Comparison of ENCODE assay signal across 7 mouse cellular contexts in genomic region chr7:80404101-80404894, GRCm38 (mm10). TPM values are rescaled to one million over a fixed set of nuclear protein-coding genes. Genes with fewer than 3 reads are reported as not detected.
A peak's percentile ranks its signal among the peaks of the same experiment; 100 is the strongest.
DNase-seq lines count a peak whose midpoint lies in the region; ATAC-seq lines count a peak whose summit lies in the region.

No protein-coding gene starts in this region.

- WGBS in liver, embryonic 16.5 days (ENCODE audit: insufficient replicate concordance) = 20% methylated on average over 7 of the region's 7 CpGs

- H3K4me1 ChIP-seq in liver, embryonic 16.5 days (ENCODE audit: control insufficient read depth, low read depth, low read length) = peaks cover 16% of the 10 kb centered on the region

- H3K36me3 ChIP-seq in liver, embryonic 16.5 days (ENCODE audit: control insufficient read depth, insufficient read depth) = no peaks in the 10 kb centered on the region
- no peaks in the 10 kb centered on the region for H3K36me3 ChIP-seq in splenic B cell, adult 2 months (ENCODE audit: control insufficient read depth, insufficient read depth, low read length, poor library complexity, severe bottlenecking)

- H3K9me3 ChIP-seq in liver, embryonic 16.5 days (replicated peaks; ENCODE audit: control insufficient read depth, low read length) = no peaks in the 10 kb centered on the region

- peak overlapping the region; percentile 17; the same call in 1 of the 2 replicates for H3K27ac ChIP-seq in liver, embryonic 16.5 days (ENCODE audit: low read length)

- intact Hi-C loops in heart, postnatal 10 days (cut with DNase I) = no loop called here

- ATAC-seq in liver, embryonic 16.5 days (ENCODE audit: low read depth) = no peak
- ATAC-seq in activated CD4-positive, CD25-positive, alpha-beta regulatory T cell, adult 4 months = peak; percentile 64

- DNase-seq in liver = no peak
- peak; percentile 45 to 50 for DNase-seq in heart, postnatal 10 days
- peak; percentile 49 for DNase-seq in splenic B cell, adult 2 months (ENCODE audit: low read depth, low spot score)
- DNase-seq in spleen, postnatal 4 days (ENCODE audit: low spot score in 2 of 2) = no peak
- DNase-seq in adrenal gland, postnatal 36 days = no peak

- peaks cover 37% of the 10 kb centered on the region for H3K27me3 ChIP-seq in liver, embryonic 16.5 days (ENCODE audit: control insufficient read depth, insufficient read depth, low read depth, low read length)
- no peaks in the 10 kb centered on the region for H3K27me3 ChIP-seq in splenic B cell, adult 2 months (ENCODE audit: control insufficient read depth, insufficient read depth, low read length, poor library complexity, severe bottlenecking)

- no peak overlapping the region for H3K4me3 ChIP-seq in liver, embryonic 16.5 days (ENCODE audit: low read depth, low read length)

- H3K4me2 ChIP-seq in liver, embryonic 16.5 days (ENCODE audit: low read depth, low read length) = no peak overlapping the region

- no peak overlapping the region for H3K9ac ChIP-seq in liver, embryonic 16.5 days (ENCODE audit: low read depth, low read length)

RNA-seq across cellular contexts. Expression of gene Furin, which starts 0.9 kb away (rescaled TPM):
- polyA plus RNA-seq in liver, embryonic 16.5 days (2015; fragmentation: Nextera tagmentation; extraction: Ambion mirVana) = 5.6 and 6.2 TPM in 2 replicates
- polyA plus RNA-seq in activated CD4-positive, CD25-positive, alpha-beta regulatory T cell, adult 4 months (2017; shearing (Covaris generic)) = 10 to 100 TPM; 10.6 to 15.2 TPM
- 100 to 1,000 TPM; 119 to 139 TPM for total RNA-seq in heart, postnatal 10 days (2021)
- total RNA-seq in adrenal gland, postnatal 36 days (2021) = 100 to 1,000 TPM; 155 to 170 TPM

RNA-seq across cellular contexts. Expression of gene Fes, which starts 16.6 kb away (rescaled TPM):
- 16.5 and 18.2 TPM in 2 replicates for polyA plus RNA-seq in liver, embryonic 16.5 days (2015; fragmentation: Nextera tagmentation; extraction: Ambion mirVana)
- 1 to 10 TPM; 2.0 to 4.5 TPM for polyA plus RNA-seq in activated CD4-positive, CD25-positive, alpha-beta regulatory T cell, adult 4 months (2017; shearing (Covaris generic))
- 10 to 100 TPM; 19.9 to 21.7 TPM for total RNA-seq in heart, postnatal 10 days (2021)
- 10 to 100 TPM in 1 of 2 experiments, 1 to 10 TPM in 1; 7.5 to 11.4 TPM for total RNA-seq in adrenal gland, postnatal 36 days (2021)

RNA-seq across cellular contexts. Expression of gene Man2a2, which starts 33.1 kb away (rescaled TPM):
- 2.6 and 3.1 TPM in 2 replicates for polyA plus RNA-seq in liver, embryonic 16.5 days (2015; fragmentation: Nextera tagmentation; extraction: Ambion mirVana)
- 10 to 100 TPM; 15.8 to 21.8 TPM for polyA plus RNA-seq in activated CD4-positive, CD25-positive, alpha-beta regulatory T cell, adult 4 months (2017; shearing (Covaris generic))
- 10 to 100 TPM; 70.5 to 72.0 TPM for total RNA-seq in heart, postnatal 10 days (2021)
- 10 to 100 TPM; 81.4 to 94.8 TPM for total RNA-seq in adrenal gland, postnatal 36 days (2021)

Comparison
In these comparisons a context has a peak if more than half of its experiments do, and no peak if none do; other contexts are left out.
1. DNase-seq: peak in heart, postnatal 10 days (2 of 2) and splenic B cell, adult 2 months (single experiment); none in liver (single experiment), spleen, postnatal 4 days (0 of 2) and adrenal gland, postnatal 36 days (0 of 2).